Mouse (Mus musculus) cortical plate, adult 2 months (tissue): ENCODE results near the gene Rab42.

ENCODE experiments used
- CTCF ChIP-seq: fragments of 200-500 bp; IDR thresholded peaks from 2 replicates; pipeline ENCODE4 v1.5.1; 2011; ENCODE audit warnings: mild to moderate bottlenecking, control low read depth, low read length; ENCODE audit not compliant: insufficient read depth; ENCODE audit errors: extremely low read depth
- POLR2A ChIP-seq: fragments of 200-500 bp; IDR thresholded peaks from 2 replicates; pipeline ENCODE4 v1.6.1; 2011; ENCODE audit warnings: mild to moderate bottlenecking, low read length, control low read depth; ENCODE audit not compliant: insufficient read depth; ENCODE audit errors: extremely low read depth

DNA sequence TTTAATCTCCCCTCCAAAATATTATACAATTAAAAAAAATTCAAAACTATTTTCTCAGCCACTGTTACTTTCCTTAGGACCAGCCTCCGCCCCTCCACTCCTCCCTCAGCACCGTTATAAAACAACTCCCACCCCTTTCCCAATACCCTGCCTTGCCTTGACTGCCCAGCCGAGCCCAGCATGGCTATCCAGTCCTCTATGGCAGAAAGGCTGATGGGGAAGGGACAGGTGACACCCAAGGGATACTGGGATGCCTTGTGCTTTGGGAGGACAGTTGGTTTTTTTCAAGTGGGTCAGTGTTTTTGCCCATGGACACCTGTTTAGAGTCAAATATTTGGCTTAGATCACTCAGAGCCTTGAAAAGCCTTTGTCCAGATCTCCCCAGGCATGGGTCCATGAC lies 28.8 kb upstream of the Rab42 start:
- no peak for TF ChIP-seq CTCF
- TF ChIP-seq POLR2A = no peak
